Mouse (Mus musculus): Measurements from ENCODE around the gene Phf6.

DNA sequence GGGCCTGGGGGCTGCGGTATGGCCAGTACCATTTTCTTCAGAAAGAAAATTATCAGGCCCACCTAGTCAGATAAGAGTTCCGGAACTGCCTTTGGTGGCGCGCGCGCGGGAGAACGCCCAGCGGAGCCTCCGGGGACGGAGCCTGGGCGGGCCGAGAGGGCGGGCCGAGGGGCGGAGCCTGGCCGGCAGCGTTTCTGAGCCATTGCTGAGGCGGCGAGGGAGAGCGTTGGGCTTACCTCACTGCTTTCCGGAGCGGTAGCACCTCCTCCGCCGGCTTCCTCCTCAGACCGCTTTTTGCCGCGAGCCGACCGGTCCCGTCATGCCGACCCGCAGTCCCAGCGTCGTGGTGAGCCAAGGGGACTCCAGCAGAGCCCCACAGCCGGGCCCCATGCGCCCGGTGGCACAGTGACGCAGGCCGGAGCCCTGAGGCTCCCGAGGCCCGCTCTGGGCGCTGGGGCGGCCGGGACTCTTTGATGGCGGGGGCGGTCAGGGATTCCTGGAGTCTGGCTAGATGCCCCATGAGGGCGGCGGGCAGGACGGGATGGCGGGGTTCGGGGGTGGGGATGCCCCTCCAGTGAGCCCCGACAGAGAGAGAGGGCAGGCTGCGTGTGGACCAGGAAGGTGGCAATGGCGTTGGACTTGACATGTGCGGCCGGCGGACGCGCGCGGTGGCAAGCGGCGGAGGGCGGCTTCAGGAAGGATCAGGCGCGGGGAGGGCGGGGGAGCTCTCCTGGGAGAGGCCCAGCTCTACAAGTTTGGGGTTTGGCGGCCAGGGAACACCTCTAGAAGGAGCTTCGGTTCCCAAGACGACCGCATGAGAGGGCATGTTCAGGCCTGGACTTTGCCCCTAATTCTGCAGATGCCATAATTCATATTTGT, 76.1 kb downstream of the Phf6 start, which contains the start of gene Hprt:
- TF ChIP-seq CTCF (IDR thresholded peaks at IDR 0.05; ENCODE audit: low read depth, low read length) = no peak
- no peak for TF ChIP-seq EP300 (IDR thresholded peaks at IDR 0.05; ENCODE audit: insufficient read depth, low read depth, low read length)
- TF ChIP-seq POLR2A (IDR thresholded peaks at IDR 0.05; ENCODE audit: insufficient read depth, low read length) = peak; percentile 72
